Mouse (Mus musculus) embryonic fibroblast, embryonic 13.5 days (primary cell): ENCODE data around the gene Tgfb2.

Source experiments
- CTCF ChIP-seq: IDR thresholded peaks from 2 replicates; pipeline ENCODE4 v1.5.1; 2011; ENCODE audit warnings: mild to moderate bottlenecking, control low read depth, low read length, moderate library complexity, borderline replicate concordance; ENCODE audit not compliant: insufficient read depth
- POLR2A ChIP-seq: IDR thresholded peaks from 2 replicates; pipeline ENCODE4 v1.6.1; 2011; ENCODE audit warnings: low read depth, mild to moderate bottlenecking, control low read depth, low read length, moderate library complexity

DNA sequence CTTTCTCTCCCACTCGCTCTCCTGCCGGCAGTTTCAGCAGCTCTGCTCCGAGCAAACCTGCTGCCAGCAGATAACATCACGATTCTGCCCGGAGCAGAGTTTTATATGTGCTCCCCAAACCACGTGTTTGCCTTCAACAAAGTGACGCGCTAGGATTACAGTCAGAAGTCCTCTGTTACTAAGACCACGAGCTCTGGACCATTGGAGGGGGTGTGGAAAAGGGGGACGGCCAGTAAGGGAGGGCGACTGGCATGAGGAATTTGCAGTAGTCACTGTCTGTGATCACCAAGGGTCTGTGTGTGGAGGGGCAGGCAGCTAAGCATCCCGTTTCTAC lies at the start of gene Tgfb2:
- TF ChIP-seq CTCF (no peak), POLR2A (peak; percentile 85)
